Mouse (Mus musculus) liver, postnatal 0 days (tissue): ENCODE results near the gene Gm13278.

ENCODE experiments used
- CTCF ChIP-seq: sonication (generic); IDR thresholded peaks from 2 replicates; pipeline ENCODE4 v1.5.1; 2016; ENCODE audit warnings: antibody characterized with exemption, low read depth
- EP300 ChIP-seq: IDR thresholded peaks from 2 replicates; pipeline ENCODE4 v1.6.1; 2016; ENCODE audit warnings: antibody characterized with exemption, low read depth, mild to moderate bottlenecking

DNA sequence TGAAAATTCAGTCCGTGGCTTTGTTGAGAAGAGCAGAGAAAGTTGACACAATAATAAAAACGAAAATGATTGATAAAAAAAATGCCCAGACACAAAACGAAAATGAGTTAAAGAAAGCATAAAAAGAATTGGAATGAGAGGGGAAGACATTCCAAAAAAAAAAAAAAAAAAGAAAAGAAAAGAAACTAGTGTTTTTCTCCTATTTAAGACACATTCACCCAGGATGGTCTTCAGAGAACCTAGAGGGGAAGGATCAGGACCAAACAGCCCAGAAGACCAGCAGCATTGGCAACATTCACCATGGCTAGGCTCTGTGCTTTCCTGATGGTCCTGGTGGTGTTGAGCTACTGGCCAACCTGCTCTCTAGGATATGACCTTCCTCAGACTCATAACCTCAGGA lies 24.6 kb downstream of the Gm13278 start, which contains the start of gene Ifna7:
- no peak for TF ChIP-seq CTCF
- no peak for TF ChIP-seq EP300
